Mouse (Mus musculus): ENCODE results near the gene Cysrt1.

Gene Cysrt1

GRCm38 (mm10) chr2:25210686-25211085, 31.6 kb downstream of the Cysrt1 start:
- DNase-seq (ENCODE audit: low spot score) = no peak

GRCm38 (mm10) chr2:25207593-25207992, 34.7 kb downstream of the Cysrt1 start:
- no peak for DNase-seq (ENCODE audit: low spot score)

DNA sequence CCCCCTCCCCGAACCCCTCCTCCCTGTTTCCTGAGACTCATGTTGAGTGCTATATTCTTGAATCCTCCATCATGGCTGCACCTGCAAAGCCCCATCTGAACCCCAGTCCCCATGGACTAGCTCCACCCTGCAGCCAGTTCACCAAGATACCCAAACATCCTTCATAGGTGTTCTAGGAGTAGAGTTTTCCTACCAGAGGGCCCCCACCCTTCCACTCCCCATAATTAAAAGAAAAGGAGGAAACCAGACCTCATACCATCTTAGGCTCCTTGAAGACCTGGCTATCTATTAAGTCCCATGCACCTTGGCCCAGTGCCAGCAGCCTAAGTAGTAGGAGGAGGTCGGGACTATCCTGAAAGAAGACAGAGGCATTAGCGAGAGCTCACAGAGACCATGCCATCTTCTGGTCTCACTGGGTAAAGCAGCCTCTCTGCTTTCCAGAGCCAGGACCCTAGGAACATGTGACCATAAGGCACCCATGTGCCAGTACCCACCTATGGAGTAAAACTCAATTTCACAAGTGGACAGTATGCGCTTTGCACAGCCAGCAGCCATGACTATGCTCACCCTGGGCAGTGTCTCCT, 38.5 kb downstream of the Cysrt1 start:
- DNase-seq (ENCODE audit: low spot score) = peak; percentile 70

GRCm38 (mm10) chr2:25200631-25201030, 41.6 kb downstream of the Cysrt1 start:
- DNase-seq (ENCODE audit: low spot score) = no peak

DNA sequence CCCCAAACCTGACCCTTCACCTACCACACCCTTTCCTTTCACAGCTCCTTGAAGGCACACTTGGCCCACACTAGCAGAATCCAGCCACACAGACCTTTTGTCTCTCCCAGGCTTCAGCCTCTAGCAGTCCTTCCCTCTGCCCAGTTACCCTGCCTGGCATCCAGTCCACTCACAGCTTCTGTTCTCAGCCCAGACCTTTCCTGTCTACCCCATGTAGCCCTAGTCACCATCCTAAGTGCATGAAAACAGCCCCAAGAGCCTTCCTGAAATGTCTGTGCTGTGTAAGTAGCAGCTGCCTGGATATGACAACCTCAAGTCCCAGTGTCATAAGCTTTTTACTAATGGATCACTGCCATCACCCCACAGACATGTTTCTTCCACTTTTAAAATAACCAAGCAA, 44.3 kb downstream of the Cysrt1 start:
- no peak for DNase-seq (ENCODE audit: low spot score)

DNA sequence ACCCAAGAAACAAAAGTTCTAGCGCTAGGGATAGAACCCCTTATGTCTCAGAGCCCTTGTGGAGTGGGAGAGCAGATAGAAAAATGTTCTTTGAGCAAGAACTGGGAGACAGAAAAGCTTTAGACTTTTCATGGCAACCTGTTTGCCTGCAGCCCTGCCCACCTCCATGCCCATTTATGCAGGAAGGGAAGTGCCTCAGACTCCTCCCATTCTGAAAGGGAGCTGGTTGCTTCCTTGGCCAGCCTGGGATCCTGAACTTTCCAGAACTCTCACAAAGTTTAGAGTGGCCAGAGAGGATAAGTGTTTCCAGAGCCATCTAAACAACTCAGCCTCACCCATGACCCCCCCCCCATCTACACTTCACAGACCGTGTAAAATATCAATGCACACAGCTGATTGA, 45.1 kb downstream of the Cysrt1 start:
- no peak for DNase-seq (ENCODE audit: low spot score)

DNA sequence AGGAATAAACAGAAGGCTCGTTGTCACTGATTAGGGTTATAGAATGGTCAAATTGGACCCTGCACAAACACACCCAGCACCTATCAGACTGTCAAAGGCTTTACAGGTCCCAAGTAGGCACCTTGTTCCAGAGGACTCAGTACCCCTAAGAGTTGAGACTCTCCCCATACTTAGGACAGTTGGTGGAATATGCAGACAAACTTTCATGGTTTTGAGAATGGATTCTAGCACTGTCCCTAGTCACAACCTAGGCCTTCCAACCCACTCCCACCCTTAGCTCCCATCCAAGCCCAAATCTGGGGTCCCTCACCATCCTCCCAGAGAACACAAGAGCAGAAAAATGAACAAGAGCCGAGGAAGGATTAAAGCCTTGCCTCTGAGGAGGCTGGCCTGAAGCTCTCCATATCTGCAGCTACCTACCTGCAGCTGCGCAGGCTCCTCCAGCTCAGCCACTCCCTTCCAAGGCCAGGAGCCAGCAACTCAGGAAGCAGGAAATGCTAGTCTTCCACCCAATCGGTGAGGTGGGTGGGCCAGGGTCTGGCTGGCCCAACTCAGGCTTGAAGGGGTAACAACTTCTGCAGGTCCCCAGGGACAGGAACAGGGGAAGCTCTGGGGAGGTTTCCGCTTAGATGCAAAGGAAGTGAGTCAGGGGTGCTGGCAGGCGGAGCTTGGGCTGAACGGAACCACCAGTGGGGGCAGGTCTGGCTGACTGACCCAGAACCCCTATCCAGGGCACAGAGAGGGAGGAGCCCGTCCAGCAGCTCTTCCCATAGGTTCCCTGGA, 45.9 kb downstream of the Cysrt1 start, which contains the start of gene Tor4a:
Gene Tor4a (minus strand): TSS at position 715 of the 783 bp plus-strand sequence.
- DNase-seq (ENCODE audit: low spot score) = peak; percentile 49

DNA sequence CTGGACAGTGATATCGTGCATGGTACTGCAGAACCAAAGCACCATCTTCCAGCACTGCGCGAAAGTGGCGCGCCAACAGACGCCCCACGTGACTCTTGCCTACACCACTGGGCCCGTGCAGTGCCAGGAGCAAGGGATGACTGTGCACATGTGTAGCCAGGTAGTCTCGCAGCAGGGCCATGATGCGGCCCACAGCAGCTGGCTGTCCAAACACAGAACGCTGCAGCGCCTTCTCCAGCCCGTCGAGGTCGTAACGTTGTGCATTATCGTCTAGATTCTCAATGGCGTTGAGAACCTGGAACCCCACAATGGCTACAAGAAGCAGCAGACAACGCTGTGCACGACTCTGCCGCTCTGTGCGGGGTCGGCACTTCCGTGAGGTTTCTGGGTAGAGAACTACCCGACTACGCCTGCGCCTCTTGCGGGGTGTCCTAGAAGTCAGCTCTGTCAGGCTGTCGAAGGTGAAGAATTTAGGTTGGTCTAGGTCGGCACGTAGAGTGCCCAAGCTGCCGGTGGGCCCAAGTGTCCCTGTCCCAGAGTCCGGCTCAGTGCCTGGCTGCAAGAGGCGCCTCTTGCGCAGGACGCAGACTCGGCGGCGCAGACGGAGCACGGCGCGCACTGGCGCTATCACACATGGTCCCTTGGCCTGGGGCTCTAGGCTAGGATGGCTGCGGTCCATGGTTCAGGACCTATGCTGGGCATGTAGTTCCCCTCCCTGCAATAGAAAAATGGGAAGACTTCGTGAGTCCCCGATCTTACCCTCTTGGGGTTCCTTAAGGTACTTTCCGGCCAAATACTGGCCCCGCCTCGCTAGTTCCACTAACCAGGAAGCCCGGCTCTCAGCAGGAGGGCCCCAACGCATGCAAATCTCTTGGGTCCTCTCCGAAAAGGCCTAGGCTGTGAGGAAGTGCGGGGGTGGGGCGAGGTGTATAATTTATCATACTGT, 46.8 kb downstream of the Cysrt1 start:
- DNase-seq (ENCODE audit: low spot score) = no peak

DNA sequence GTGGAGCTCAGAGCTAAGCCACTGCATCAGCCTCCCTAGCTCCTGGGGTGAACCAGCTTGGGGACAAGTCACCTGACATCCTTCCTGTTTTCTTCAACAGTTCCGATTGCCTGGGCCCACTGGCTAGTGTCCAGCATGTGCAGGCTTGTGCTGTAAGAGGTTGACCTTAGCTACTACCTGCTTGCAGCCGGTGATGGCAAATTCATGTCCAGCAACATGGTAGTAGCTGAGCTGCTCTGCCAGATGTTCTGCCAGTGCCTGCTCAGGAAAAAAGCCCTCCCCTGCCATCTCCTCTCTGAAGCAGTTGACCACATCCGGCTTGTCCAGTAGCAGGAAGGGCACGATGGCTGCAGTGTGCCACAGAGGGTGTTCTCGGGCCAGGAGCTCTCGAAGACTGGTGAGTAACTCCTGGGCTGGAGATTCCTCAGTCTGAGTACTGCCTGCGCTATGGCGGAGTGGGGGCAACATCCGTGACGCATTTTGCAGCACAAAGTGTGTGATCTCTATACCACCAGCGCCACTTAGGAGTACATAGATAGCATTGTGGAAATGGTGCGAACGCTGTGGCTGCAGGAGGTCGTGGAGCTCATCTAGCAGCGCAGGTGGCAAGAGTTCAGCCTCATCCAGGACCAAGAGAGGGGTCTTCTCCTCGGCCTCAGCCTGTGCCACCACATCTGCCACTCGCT, 47.6 kb downstream of the Cysrt1 start:
- DNase-seq (ENCODE audit: low spot score) = no peak

DNA sequence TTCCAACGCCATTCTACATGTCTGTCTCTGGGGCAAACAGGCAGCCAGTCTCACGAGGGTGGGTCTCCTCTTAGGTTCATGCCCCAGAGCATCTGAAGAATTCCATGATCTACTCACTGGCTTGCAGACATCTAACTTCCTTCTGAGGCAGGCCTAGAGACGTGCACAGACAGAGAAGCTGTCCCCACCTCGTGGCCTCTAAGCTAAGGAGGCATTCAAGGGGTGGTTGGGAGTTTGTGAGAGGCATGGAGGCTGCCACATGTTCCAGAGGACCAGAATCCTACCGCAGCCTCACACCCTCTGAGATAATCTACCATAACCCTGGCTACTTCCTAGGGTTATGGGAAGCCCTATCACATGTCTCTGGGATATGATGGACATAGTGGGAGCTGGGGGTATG, 48.2 kb downstream of the Cysrt1 start:
- DNase-seq (ENCODE audit: low spot score) = no peak

DNA sequence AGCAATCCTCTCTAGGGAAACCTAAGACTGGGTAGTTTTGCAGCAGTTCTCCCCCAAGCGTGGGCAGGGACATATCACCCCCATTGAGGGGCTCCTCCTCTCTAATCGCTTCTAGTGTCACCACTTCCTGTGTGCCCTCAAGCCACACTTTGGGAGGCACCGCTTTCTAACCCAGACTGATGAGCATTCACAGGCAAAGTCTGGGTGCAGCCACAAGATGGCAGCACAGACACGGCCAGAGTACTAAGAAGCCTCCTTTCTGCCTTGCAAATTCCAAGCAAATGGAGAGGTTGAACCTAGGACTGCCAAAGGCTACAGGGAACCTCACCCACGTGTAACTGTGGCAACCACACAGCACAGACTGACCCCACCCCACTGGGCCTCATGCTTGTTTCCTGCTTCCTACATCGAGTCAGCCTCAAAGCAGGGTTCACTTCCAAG, 48.9 kb downstream of the Cysrt1 start:
- peak; percentile 85 for DNase-seq (ENCODE audit: low spot score)

Data from MN1 (cell line).